Mouse (Mus musculus) B cell, adult 67 days (primary cell): ENCODE results near the gene Zfp143. TPM values are rescaled to one million over a fixed set of nuclear protein-coding genes. Genes with fewer than 3 reads are reported as not detected.

Source experiments
- total RNA-seq, 2 experiments: library from RNA; stranded (reverse); gene quantifications; 4 replicates each; pipeline ENCODE4 v1.2.4; 2023

Gene Zfp143
- total RNA-seq = 10 to 100 TPM; 36.1 to 39.3 TPM

GRCm38 (mm10) chr7:110061199-110061751 lies at the start of gene Zfp143:
Gene Zfp143 (plus strand): TSS chr7:110061217.

GRCm38 (mm10) chr7:110018117-110018630 lies 42.8 kb upstream of the Zfp143 start, which contains the start of gene Ipo7:
Gene Ipo7 (plus strand): TSS chr7:110018274.

GRCm38 (mm10) chr7:110121516-110122288 lies 60.7 kb downstream of the Zfp143 start, which contains the start of gene Wee1:
Gene Wee1 (plus strand): TSS chr7:110122046.

Other genes starting within 250 kb of the Zfp143 start
- not detected for gene Scube2, start 195.5 kb upstream of the Zfp143 start, total RNA-seq
- 100 to 1,000 TPM in 1 of 2 experiments, 10 to 100 TPM in 1; 97.8 to 136 TPM for gene Dennd5a, start 100.7 kb upstream of the Zfp143 start, total RNA-seq
- gene Tmem41b, start 74.3 kb upstream of the Zfp143 start, total RNA-seq = 10 to 100 TPM; 51.9 to 59.6 TPM
- 10 to 100 TPM; 68.1 to 82.2 TPM for gene Ipo7, start 42.9 kb upstream of the Zfp143 start, total RNA-seq
- gene Wee1, start 60.8 kb downstream of the Zfp143 start, total RNA-seq = 1 to 10 TPM; 4.6 to 5.4 TPM
- gene Swap70, start 160.5 kb downstream of the Zfp143 start, total RNA-seq = 100 to 1,000 TPM; 424 to 581 TPM